Mouse (Mus musculus): ENCODE data around the gene Gm10320. TPM values are rescaled to one million over a fixed set of nuclear protein-coding genes. Genes with fewer than 3 reads are reported as not detected.

The Gm10320 gene
- polyA plus RNA-seq, 1 experiment from 2014 or later, result 0.59 TPM

DNA sequence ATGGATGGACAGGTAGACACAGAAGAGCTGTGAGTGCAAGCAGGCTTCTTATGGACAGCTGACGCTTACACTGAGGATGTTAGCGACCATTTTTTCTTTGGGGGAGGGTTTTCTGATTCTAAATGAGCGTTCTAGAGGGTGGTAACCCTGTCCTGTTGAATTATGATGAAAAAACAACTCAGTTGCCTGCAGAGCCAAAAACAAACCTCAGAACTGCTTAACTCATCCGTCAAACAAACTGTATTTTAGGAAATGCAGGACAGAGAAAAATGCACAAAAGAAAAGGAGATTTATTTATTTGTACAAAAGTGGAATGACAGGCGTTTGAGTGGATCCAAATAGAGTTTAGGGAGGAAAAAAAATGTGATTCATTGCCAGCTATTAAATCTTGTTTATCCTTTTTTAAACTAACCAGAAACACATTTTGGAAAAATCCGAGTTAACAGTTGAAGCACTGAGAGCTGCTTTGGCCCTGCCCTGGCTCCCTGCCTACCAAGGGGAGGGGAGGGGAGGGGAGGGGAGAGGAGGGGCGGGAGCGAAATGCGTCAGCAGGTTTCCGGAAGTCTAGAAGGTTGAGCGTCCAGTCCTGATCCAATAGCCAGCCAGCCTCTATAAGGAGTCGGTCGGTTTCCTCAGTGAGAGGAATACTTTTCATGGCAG lies 51.4 kb downstream of the Gm10320 start:
- no peak for ATAC-seq (ENCODE audit: low read depth)
- no peaks in the 10 kb centered on the region for H3K9me3 ChIP-seq (ENCODE audit: control insufficient read depth, low read length)
- H3K27ac ChIP-seq (ENCODE audit: low read depth, low read length), result no peak overlapping the region
- H3K4me3 ChIP-seq (ENCODE audit: low read depth, low read length), result no peak overlapping the region
- H3K4me1 ChIP-seq (ENCODE audit: control insufficient read depth, insufficient read depth, low read length), result no peaks in the 10 kb centered on the region
- no peaks in the 10 kb centered on the region for H3K27me3 ChIP-seq (ENCODE audit: control insufficient read depth, insufficient read depth, low read length)
- H3K36me3 ChIP-seq (ENCODE audit: control insufficient read depth, insufficient read depth, low read length), result no peaks in the 10 kb centered on the region
- H3K4me2 ChIP-seq (ENCODE audit: low read depth, low read length), result no peak overlapping the region
- 52% methylated on average over 13 of the region's 13 CpGs for WGBS
- no peak overlapping the region for H3K9ac ChIP-seq (replicated peaks; ENCODE audit: low read depth, low read length)

Other genes with a start within 250 kb of the Gm10320 start
- gene Utp15, start 229.0 kb downstream of the Gm10320 start, polyA plus RNA-seq (2014; fragmentation: Nextera tagmentation; extraction: Ambion mirVana), result 32.1 and 34.4 TPM in 2 replicates
- gene Ankra2, start 228.9 kb downstream of the Gm10320 start, polyA plus RNA-seq (2014; fragmentation: Nextera tagmentation; extraction: Ambion mirVana), result 83.6 and 96.9 TPM in 2 replicates
- gene Gm21976, start 212.1 kb downstream of the Gm10320 start, polyA plus RNA-seq (2014; fragmentation: Nextera tagmentation; extraction: Ambion mirVana), result not detected in 2 replicates
- 513 and 544 TPM in 2 replicates for gene Btf3, start 175.0 kb downstream of the Gm10320 start, polyA plus RNA-seq (2014; fragmentation: Nextera tagmentation; extraction: Ambion mirVana)
- 0.12 and 0.76 TPM in 2 replicates for gene Foxd1, start 137.8 kb downstream of the Gm10320 start, polyA plus RNA-seq (2014; fragmentation: Nextera tagmentation; extraction: Ambion mirVana)
- not detected in 2 replicates for gene Tmem174, start 145.4 kb upstream of the Gm10320 start, polyA plus RNA-seq (2014; fragmentation: Nextera tagmentation; extraction: Ambion mirVana)
- gene Tmem171, start 202.8 kb upstream of the Gm10320 start, polyA plus RNA-seq (2014; fragmentation: Nextera tagmentation; extraction: Ambion mirVana), result not detected in 2 replicates

Measured in neural tube, embryonic 14.5 days (tissue).